Mouse (Mus musculus): ENCODE data around the gene Plcd1. TPM values are rescaled to one million over a fixed set of nuclear protein-coding genes. Genes with fewer than 3 reads are reported as not detected.

Gene Plcd1
- polyA plus RNA-seq (2015; fragmentation: Nextera tagmentation; extraction: Ambion mirVana), result 23.0 and 23.8 TPM in 2 replicates

DNA sequence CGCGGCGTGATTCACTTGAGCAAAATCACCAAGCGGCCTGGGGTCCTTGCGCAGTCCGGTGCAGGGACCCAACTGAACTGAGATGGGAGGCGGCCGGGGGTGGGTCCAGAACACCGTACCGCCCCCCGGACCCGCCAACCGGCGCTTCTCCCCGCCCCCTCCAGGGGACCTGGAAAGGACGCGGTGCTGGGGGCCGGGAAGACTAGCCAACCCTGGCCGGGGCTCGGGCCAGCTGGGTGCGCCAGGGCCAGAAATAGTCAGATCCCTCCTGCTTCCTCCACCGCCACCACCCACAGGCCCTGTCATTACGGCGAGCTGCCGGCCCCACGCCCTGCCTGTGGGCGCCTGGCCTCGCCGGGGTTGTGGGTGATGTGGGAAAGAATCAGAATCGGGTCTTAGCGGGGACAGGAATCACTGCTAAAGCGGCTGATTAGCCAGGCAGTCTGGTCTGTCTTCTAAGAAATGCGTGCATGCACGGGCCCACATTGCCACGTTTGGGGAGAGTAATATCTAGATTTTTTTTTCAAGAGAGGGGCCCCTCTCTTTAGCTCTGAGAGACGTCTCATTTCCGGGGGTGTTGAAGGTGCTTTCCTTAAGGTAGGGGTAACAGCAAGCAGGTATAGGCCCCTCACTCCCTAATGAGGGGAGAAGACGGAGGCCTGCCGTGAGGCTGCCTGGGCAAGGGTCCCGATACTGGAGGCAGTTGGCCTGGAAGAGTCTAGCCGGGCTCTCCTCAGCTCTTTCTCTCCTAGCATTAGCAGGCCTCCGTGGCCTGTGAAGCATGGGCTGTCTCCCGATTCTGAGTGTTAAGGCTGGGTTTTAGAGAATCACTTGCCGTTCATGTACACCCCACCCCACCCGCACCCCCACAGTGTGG lies at the start of gene Plcd1:
Gene Plcd1, minus strand, starts transcription at position 84 of the 877 bp plus-strand sequence.
- H3K27me3 ChIP-seq (ENCODE audit: control insufficient read depth, insufficient read depth, low read length), result no peaks in the 10 kb centered on the region; the same call in 1 of the 2 replicates
- no peaks in the 10 kb centered on the region for H3K9me3 ChIP-seq (replicated peaks; ENCODE audit: control insufficient read depth, low read length)
- H3K4me3 ChIP-seq (ENCODE audit: low read length), result peak within 1 kb of the TSS; percentile 76
- WGBS, result 11% methylated on average over 44 of the region's 45 CpGs
- ATAC-seq (replicated peaks; ENCODE audit: extremely low read depth, insufficient read depth, low FRiP score), result peak; percentile 95
- H3K27ac ChIP-seq (ENCODE audit: low read length), result peak within 1 kb of the TSS; percentile 70
- H3K4me2 ChIP-seq (ENCODE audit: low read depth, low read length), result peak within 1 kb of the TSS; percentile 93
- H3K36me3 ChIP-seq (ENCODE audit: control insufficient read depth, insufficient read depth), result no peaks in the 10 kb centered on the region
- H3K9ac ChIP-seq (ENCODE audit: low read length), result peak within 1 kb of the TSS; percentile 86
- H3K4me1 ChIP-seq (ENCODE audit: control insufficient read depth, insufficient read depth, low read length), result peaks cover 21% of the 10 kb centered on the region

DNA sequence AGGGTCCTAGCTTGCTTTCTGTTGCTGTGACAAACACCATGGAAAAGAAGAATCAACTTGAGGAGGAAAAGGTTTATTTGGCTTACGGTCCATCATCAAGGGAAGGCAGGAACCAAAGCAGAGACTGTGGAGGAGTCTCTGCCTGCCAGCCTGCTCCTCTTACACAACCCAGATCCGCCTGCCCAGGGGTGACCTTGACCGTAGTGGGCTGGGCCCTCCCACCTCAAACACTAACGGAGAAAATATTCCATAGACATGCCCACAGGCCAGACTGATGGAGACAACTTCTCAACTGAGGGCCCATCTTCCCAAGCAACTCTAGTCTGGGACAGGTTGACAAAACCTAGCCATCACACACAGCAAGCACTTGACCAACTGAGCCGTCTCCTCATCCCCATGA lies 48.8 kb upstream of the Plcd1 start:
- Histone ChIP-seq H3K4me1 (ENCODE audit: control insufficient read depth, insufficient read depth, low read length) (no peaks in the 10 kb centered on the region), H3K27me3 (ENCODE audit: control insufficient read depth, insufficient read depth, low read length) (no peaks in the 10 kb centered on the region), H3K4me3 (ENCODE audit: low read length) (no peak overlapping the region), H3K4me2 (ENCODE audit: low read depth, low read length) (no peak overlapping the region), H3K27ac (ENCODE audit: low read length) (no peak overlapping the region), H3K36me3 (ENCODE audit: control insufficient read depth, insufficient read depth) (no peaks in the 10 kb centered on the region), H3K9ac (ENCODE audit: low read length) (no peak overlapping the region), H3K9me3 (replicated peaks; ENCODE audit: control insufficient read depth, low read length) (no peaks in the 10 kb centered on the region)
- 61% methylated on average over 5 of the region's 5 CpGs for WGBS
- ATAC-seq (replicated peaks; ENCODE audit: extremely low read depth, insufficient read depth, low FRiP score), result no peak

DNA sequence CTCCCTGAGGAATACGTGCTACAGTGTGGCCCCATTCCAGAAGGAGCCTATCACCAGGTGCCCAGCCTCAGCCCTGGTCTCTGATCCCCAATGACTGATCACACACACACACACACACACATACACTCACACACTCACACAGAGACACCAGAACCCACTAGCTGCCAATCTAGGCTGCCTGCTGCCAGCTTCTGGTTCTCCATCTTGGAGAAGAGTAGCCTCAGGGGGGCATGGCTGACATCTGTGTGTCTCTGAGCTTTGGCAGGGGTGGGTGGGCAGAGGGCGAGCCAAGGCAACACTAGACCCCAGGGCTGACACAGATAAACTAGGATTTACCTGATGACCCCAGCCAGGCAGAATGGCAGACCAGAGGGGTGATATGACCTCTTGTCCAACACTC lies 45.5 kb upstream of the Plcd1 start:
- no peaks in the 10 kb centered on the region for H3K4me1 ChIP-seq (ENCODE audit: control insufficient read depth, insufficient read depth, low read length)

DNA sequence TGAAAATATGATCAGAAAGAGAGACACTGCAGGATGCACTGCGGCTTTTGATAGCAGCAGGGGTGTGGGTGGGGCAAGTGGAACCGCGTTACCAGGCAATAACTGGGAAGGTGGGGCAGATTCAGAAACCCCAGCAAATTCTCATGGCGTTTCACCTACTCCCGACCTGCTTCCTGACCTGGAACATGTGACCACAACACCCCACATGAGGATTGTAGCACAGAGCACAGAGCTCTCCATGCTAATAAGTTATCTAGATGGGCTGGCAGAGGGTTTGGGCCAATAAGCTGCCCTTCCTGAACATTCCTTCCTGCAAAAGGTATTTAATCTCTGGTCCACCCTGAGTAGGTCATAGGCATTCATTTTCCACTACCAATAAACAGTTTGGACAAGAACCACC lies 37.4 kb upstream of the Plcd1 start:
- no peak for ATAC-seq (replicated peaks; ENCODE audit: extremely low read depth, insufficient read depth, low FRiP score)
- no peak overlapping the region for H3K4me2 ChIP-seq (ENCODE audit: low read depth, low read length)
- H3K27ac ChIP-seq (ENCODE audit: low read length), result no peak overlapping the region
- H3K4me1 ChIP-seq (ENCODE audit: control insufficient read depth, insufficient read depth, low read length), result no peaks in the 10 kb centered on the region
- no peaks in the 10 kb centered on the region for H3K27me3 ChIP-seq (ENCODE audit: control insufficient read depth, insufficient read depth, low read length)
- H3K36me3 ChIP-seq (ENCODE audit: control insufficient read depth, insufficient read depth), result no peaks in the 10 kb centered on the region
- no peak overlapping the region for H3K4me3 ChIP-seq (ENCODE audit: low read length)
- H3K9ac ChIP-seq (ENCODE audit: low read length), result no peak overlapping the region
- 46% methylated on average over 5 of the region's 5 CpGs for WGBS
- H3K9me3 ChIP-seq (replicated peaks; ENCODE audit: control insufficient read depth, low read length), result no peaks in the 10 kb centered on the region

More for the DNA sequence above, 45.5 kb upstream of the Plcd1 start:
- Histone ChIP-seq H3K9ac (ENCODE audit: low read length) (no peak overlapping the region), H3K4me2 (ENCODE audit: low read depth, low read length) (no peak overlapping the region), H3K9me3 (replicated peaks; ENCODE audit: control insufficient read depth, low read length) (no peaks in the 10 kb centered on the region), H3K27me3 (ENCODE audit: control insufficient read depth, insufficient read depth, low read length) (no peaks in the 10 kb centered on the region), H3K36me3 (ENCODE audit: control insufficient read depth, insufficient read depth) (no peaks in the 10 kb centered on the region), H3K27ac (ENCODE audit: low read length) (no peak overlapping the region), H3K4me3 (ENCODE audit: low read length) (no peak overlapping the region)
- 71% methylated on average over 2 of the region's 2 CpGs for WGBS
- ATAC-seq (replicated peaks; ENCODE audit: extremely low read depth, insufficient read depth, low FRiP score), result no peak

DNA sequence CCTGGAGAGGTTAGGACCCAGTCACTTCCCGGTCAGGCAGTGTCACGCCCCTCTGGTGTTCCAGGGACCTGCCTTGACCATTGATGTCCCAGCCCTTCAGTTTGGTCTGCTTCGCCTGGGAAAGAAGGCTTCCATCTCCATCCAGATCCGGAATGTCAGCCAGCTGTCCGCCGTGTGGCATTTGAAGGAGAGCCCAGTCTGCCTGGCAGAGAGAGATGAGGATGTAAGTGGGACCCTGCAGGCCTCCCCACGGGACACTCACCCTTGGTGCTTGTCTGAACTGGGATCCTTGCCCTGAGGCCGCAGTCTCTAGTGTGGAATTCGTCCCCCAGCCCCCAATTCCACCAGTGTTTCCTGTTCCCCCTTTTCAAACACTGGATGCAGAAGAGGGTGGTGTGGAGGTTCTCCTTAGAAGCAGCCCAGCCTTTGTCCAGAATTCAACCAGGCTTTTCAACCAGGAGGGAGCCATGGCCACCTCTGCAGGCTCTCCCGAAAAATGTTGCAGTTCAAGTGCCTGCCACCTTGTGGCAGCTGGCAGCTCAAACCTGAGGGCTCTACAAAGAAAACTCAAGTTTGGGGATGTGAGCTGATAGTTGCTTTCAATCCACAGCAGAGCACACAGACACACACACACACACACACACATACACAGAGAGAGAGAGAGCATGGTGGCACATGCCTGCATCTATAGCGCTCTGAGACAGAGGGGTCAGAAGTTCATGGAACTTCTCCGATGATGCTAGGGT lies 35.3 kb upstream of the Plcd1 start:
- WGBS, result 69% methylated on average over 12 of the region's 12 CpGs

DNA sequence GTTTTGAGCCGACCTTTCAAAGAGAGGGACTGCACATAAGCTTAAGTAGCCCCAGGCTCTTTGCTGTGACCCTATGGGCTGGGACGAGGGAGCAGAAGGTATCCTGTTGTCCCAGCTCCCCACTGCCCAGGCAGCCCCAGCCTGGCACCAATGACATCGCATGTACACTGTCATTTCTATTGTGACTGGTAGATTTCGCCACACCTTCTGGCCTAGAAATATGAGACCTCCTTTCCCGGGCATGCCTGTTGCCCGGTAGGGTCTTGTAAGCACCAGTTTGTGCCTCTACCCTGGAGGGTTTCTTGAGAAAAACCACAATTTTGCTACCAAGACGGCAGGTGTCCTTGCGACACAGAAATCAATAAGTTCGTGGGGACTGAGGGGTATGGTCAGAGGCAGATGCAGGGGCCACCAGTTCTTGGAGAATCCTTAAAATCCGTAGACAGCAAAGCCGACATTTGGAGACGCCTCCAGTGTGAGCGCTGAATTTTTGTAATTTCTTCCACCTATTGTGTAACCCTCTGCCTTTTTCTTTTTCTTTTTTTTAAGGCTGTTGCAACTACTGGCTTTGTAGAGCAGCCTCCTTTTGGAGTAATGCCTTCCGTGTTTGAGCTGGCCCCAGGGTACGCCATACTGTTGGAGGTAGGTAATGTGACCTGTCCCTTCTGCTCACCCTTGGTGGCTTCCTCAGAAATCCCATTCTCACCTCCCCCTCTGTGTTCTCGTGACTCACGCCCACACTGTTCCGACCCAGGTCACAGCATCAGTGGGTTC lies 29.5 kb upstream of the Plcd1 start:
- no peaks in the 10 kb centered on the region for H3K27me3 ChIP-seq (ENCODE audit: control insufficient read depth, insufficient read depth, low read length)
- no peak overlapping the region for H3K27ac ChIP-seq (ENCODE audit: low read length)
- WGBS, result 80% methylated on average over 18 of the region's 18 CpGs
- H3K9ac ChIP-seq (ENCODE audit: low read length), result no peak overlapping the region
- no peak for ATAC-seq (replicated peaks; ENCODE audit: extremely low read depth, insufficient read depth, low FRiP score)
- H3K4me2 ChIP-seq (ENCODE audit: low read depth, low read length), result no peak overlapping the region
- H3K36me3 ChIP-seq (ENCODE audit: control insufficient read depth, insufficient read depth), result no peaks in the 10 kb centered on the region
- H3K4me3 ChIP-seq (ENCODE audit: low read length), result no peak overlapping the region
- no peaks in the 10 kb centered on the region for H3K4me1 ChIP-seq (ENCODE audit: control insufficient read depth, insufficient read depth, low read length)
- H3K9me3 ChIP-seq (replicated peaks; ENCODE audit: control insufficient read depth, low read length), result no peaks in the 10 kb centered on the region

More for the DNA sequence above, 35.3 kb upstream of the Plcd1 start:
- Histone ChIP-seq H3K27ac (ENCODE audit: low read length) (no peak overlapping the region), H3K27me3 (ENCODE audit: control insufficient read depth, insufficient read depth, low read length) (no peaks in the 10 kb centered on the region), H3K4me3 (ENCODE audit: low read length) (no peak overlapping the region), H3K4me1 (ENCODE audit: control insufficient read depth, insufficient read depth, low read length) (no peaks in the 10 kb centered on the region), H3K9me3 (replicated peaks; ENCODE audit: control insufficient read depth, low read length) (no peaks in the 10 kb centered on the region), H3K4me2 (ENCODE audit: low read depth, low read length) (no peak overlapping the region), H3K9ac (ENCODE audit: low read length) (no peak overlapping the region), H3K36me3 (ENCODE audit: control insufficient read depth, insufficient read depth) (no peaks in the 10 kb centered on the region)
- no peak for ATAC-seq (replicated peaks; ENCODE audit: extremely low read depth, insufficient read depth, low FRiP score)

DNA sequence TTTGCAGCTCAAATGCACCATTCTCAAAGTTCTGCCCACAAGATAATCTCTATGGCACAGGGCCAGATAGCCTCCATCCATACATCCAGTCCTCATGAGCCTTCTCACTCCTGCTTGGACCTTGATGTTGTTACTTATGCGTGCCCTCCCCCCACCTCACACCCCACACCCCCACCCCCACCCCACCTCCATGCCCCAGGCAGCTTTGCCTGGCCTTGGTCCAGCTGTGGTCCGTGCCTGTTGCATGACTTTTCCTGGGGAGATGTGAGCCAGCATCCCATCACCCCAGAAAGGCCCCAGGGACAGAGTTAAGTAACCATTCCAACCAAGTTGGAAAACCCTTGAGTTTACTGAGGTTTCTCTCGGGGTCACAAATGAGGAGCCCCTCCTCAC lies 26.9 kb upstream of the Plcd1 start:
- no peak for ATAC-seq (replicated peaks; ENCODE audit: extremely low read depth, insufficient read depth, low FRiP score)
- H3K27me3 ChIP-seq (ENCODE audit: control insufficient read depth, insufficient read depth, low read length), result no peaks in the 10 kb centered on the region
- no peaks in the 10 kb centered on the region for H3K9me3 ChIP-seq (replicated peaks; ENCODE audit: control insufficient read depth, low read length)
- no peak overlapping the region for H3K4me2 ChIP-seq (ENCODE audit: low read depth, low read length)
- no peak overlapping the region for H3K4me3 ChIP-seq (ENCODE audit: low read length)
- H3K27ac ChIP-seq (ENCODE audit: low read length), result no peak overlapping the region
- no peak overlapping the region for H3K9ac ChIP-seq (ENCODE audit: low read length)
- 62% methylated on average over 3 of the region's 3 CpGs for WGBS
- no peaks in the 10 kb centered on the region for H3K36me3 ChIP-seq (ENCODE audit: control insufficient read depth, insufficient read depth)
- H3K4me1 ChIP-seq (ENCODE audit: control insufficient read depth, insufficient read depth, low read length), result no peaks in the 10 kb centered on the region

DNA sequence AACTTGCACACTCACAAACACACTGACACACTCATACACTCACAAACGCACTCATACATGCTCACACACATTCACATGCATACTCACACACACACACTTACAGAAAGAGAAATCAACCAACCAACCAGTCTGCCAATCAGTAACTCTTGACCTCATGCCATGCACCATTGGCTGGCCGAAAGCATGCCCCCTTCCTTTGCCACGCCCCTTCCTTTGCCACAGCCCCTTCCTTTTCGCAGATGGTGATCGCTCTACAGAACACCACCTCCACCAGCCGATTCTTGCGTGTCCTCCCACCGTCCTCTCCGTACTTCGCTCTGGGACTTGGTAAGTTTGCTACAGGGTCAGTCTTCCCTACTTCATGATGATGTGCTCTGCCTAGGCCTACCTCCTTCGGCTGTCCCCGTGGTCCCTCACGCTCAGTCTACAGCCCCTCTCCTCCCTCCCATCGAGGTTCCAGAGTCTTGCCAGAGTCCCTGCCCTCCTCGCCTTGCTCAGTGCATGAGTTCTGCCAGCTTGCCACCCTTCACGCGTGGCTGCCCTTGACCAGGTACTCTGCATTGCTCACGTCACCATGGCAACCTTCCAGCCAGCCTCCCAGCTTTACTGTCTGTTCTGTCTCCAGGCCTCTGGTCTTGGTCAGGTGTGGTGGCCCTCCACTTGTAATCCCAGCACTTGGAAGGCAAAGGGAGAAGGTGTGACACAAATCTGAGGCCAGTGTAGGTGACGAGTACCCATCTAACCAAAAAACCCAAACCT lies 26.3 kb upstream of the Plcd1 start:
- H3K4me1 ChIP-seq (ENCODE audit: control insufficient read depth, insufficient read depth, low read length), result no peaks in the 10 kb centered on the region
- no peak for ATAC-seq (replicated peaks; ENCODE audit: extremely low read depth, insufficient read depth, low FRiP score)
- H3K4me2 ChIP-seq (ENCODE audit: low read depth, low read length), result no peak overlapping the region
- no peaks in the 10 kb centered on the region for H3K36me3 ChIP-seq (ENCODE audit: control insufficient read depth, insufficient read depth)
- H3K27ac ChIP-seq (ENCODE audit: low read length), result no peak overlapping the region
- H3K9me3 ChIP-seq (replicated peaks; ENCODE audit: control insufficient read depth, low read length), result no peaks in the 10 kb centered on the region
- no peaks in the 10 kb centered on the region for H3K27me3 ChIP-seq (ENCODE audit: control insufficient read depth, insufficient read depth, low read length)
- no peak overlapping the region for H3K4me3 ChIP-seq (ENCODE audit: low read length)
- no peak overlapping the region for H3K9ac ChIP-seq (ENCODE audit: low read length)
- 82% methylated on average over 19 of the region's 19 CpGs for WGBS

Data from heart, embryonic 16.5 days (tissue).